Mouse (Mus musculus) R1 (cell line): ENCODE results near the gene Racgap1.

ENCODE experiments used
- DNase-seq: peaks from one replicate; pipeline ENCODE4 v3.0.0-alpha.2; 2018; ENCODE audit warnings: low read depth, low spot score

Racgap1 gene

DNA sequence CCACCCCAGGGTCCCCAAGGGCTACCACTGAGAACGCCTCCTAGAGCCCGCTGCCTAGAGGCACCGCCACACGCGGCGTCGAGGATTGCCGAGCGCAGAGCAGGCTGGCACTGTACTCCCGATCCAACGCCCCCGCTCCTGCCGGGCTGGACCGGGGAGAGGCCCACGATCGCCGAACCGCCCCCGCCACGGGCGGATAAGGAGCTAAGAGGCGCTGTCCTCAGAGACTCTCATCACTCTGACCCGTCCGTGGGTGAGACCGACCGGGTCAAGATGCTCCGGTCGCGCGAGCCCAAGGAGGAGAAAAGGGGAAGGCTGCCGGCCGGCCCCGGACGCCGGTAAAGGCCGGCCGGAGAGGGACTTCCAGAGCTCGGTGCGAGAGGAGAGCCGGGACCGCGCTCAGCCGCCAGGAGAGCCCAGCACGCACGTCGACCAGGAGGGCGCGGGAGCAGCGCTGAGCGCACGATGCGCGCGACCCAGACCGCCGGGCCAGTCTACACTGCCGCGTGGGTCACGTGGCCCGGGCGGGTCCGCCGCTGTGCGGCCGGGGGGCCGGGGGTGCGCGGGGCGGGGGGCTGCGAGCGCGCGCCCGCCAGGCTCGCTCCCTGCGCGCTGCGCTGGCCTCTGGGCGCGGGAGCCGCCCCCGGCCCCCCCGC is 60.9 kb downstream of the Racgap1 start, which contains the start of gene Aqp5:
Aqp5 (plus strand) TSS at position 354 of the 656 bp plus-strand sequence.
- peak; percentile 45 for DNase-seq

DNA sequence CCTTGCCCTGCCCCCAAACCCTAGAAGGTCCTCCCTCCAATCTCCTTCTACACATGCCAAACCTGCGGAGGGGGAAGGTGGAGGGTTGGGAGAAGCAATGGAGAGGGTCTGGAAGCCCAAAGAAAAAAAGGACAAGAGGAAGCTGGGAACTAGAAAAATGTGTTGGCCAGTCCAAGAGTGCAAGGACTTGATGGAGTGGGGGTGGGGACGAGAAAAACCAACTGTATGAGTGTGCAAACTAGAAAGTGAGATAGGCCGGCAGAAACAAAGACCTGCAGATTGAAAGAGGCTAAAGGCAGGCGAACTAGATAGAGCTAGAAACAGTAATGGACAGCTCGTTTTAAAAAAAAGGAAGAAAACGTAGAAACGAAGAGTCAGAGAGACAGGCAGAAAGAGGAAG is 61.8 kb downstream of the Racgap1 start:
- DNase-seq: no peak

- DNase-seq: no peak
These were observed 62.2 kb downstream of the Racgap1 start for GRCm38 (mm10) chr15:99589237-99589636.

GRCm38 (mm10) chr15:99586525-99586924 is 64.9 kb downstream of the Racgap1 start:
- DNase-seq: no peak

- DNase-seq: no peak
These were observed 65.7 kb downstream of the Racgap1 start for GRCm38 (mm10) chr15:99585741-99586140.

DNA sequence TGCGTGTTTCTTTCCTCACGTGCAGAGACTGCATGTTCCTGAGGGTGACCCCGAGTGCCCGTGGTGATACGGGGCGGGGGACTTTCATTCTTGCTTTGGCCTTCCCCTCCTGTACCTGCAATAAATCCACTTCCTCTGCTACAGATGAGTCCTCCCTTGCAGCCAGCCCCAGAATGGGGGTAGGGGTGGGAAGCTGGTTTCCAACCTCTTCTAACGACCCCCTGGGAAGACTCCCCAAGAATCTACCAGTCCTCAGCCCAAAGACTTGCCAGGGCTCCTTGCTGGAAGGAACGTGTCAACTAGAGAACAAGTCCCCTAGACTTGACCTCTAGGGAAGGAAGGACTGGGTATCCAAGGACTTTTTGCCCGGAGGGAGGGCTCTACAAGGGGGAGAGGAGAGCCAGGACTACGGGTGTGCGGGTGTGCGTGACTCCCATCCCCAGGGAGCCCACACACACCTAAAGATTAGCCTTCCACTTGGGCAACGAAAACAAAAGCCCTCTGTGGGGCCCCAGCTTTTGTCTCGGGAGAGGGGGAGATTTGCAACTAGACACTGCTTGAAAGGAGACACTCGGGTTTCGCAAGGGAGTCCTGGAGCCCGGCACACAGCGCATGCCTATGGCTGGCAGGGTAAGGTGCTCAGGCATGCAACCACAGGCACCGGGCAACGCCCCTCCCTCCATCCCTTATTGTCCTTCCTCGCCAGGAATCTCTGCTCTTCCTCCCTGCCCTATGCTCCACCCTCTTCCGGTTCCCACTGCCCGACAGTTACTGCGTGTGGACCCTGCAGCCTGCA is 66.9 kb downstream of the Racgap1 start:
- DNase-seq: peak; percentile 84

DNA sequence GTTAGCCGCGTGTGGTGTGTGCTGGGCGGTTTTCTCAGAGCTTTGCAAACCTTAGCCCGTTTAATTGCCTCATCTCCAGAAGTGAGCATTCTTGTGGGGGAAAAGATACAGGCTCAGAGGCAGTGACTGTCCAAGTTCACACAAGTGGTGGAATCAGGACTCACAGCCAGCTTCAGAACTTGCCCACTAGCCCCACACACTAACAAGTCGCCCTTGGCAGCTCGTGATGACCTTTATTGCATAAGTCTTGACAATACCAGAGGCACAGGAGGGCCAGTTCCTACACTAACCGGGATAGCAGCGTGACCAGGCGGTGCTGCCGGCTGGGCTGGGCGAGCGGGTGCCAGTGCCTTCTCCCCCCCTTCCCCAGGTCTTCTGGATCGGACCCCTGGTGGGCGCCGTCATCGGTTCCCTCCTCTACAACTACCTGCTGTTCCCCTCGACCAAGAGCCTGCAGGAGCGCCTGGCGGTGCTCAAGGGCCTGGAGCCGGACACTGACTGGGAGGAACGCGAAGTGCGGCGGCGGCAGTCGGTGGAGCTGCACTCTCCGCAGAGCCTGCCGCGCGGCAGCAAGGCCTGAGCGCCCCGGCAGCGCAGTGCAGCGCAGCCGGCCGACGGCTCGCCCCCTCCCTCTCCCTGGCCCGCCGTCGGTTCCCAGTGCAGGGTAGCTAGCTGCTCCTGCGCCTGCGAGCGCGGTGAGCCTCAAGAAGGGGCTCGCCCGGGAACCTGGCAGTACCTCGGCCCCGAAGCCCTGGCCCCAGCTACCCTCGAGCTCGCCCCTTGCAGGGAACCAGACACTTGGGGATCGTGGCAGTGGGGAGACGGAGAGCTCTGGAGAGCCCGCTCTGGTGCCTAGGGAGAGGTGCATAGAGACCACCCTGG is 67.8 kb downstream of the Racgap1 start:
- DNase-seq: peak; percentile 54

GRCm38 (mm10) chr15:99578802-99579485 is 72.5 kb downstream of the Racgap1 start, which contains the start of gene Aqp2:
Gene Aqp2 (plus strand): TSS chr15:99579055.
- no peak for DNase-seq
